Mouse (Mus musculus): Measurements from ENCODE around the gene Fn3krp. TPM values are rescaled to one million over a fixed set of nuclear protein-coding genes. Genes with fewer than 3 reads are reported as not detected.
A peak's percentile ranks its signal among the peaks of the same experiment; 100 is the strongest.

Gene Fn3krp
- 8.4 and 8.7 TPM in 2 replicates for polyA plus RNA-seq (2014; fragmentation: Nextera tagmentation; extraction: Ambion mirVana)

GRCm38 (mm10) chr11:121420830-121421552 is at the start of gene Fn3krp:
Fn3krp (plus strand) TSS chr11:121421401.
- H3K9me3 ChIP-seq (replicated peaks; ENCODE audit: control insufficient read depth, low read length): no peaks in the 10 kb centered on the region
- H3K4me3 ChIP-seq (ENCODE audit: low read depth, low read length): peak within 1 kb of the TSS; percentile 76
- 1% methylated on average over 28 of the region's 28 CpGs for WGBS
- H3K27me3 ChIP-seq (ENCODE audit: control insufficient read depth, insufficient read depth, low read length): no peaks in the 10 kb centered on the region
- ATAC-seq (replicated peaks; ENCODE audit: insufficient number of reproducible peaks, low FRiP score, low TSS enrichment, low read depth): peak; percentile 99
- peak; percentile 100 for DNase-seq (ENCODE audit: low spot score)
- H3K4me2 ChIP-seq (ENCODE audit: low read depth, low read length): peak within 1 kb of the TSS; percentile 87
- no peaks in the 10 kb centered on the region for H3K4me1 ChIP-seq (ENCODE audit: control insufficient read depth, insufficient read depth, low read length)
- no peaks in the 10 kb centered on the region for H3K36me3 ChIP-seq (replicated peaks; ENCODE audit: control insufficient read depth, insufficient read depth, low read depth, low read length)
- peak within 1 kb of the TSS; percentile 72 for H3K9ac ChIP-seq (replicated peaks; ENCODE audit: low read length)
- H3K27ac ChIP-seq (replicated peaks; ENCODE audit: low read depth, low read length): peak within 1 kb of the TSS; percentile 70

GRCm38 (mm10) chr11:121373305-121373704 is 47.9 kb upstream of the Fn3krp start:
- 70% methylated on average over 6 of the region's 6 CpGs for WGBS
- H3K9ac ChIP-seq (replicated peaks; ENCODE audit: low read length): no peak overlapping the region
- no peak overlapping the region for H3K4me3 ChIP-seq (ENCODE audit: low read depth, low read length)
- no peaks in the 10 kb centered on the region for H3K4me1 ChIP-seq (ENCODE audit: control insufficient read depth, insufficient read depth, low read length)
- no peaks in the 10 kb centered on the region for H3K9me3 ChIP-seq (replicated peaks; ENCODE audit: control insufficient read depth, low read length)
- no peak overlapping the region for H3K27ac ChIP-seq (replicated peaks; ENCODE audit: low read depth, low read length)
- no peak overlapping the region for H3K4me2 ChIP-seq (ENCODE audit: low read depth, low read length)
- DNase-seq (ENCODE audit: low spot score) (no peak), ATAC-seq (replicated peaks; ENCODE audit: insufficient number of reproducible peaks, low FRiP score, low TSS enrichment, low read depth) (no peak)
- H3K27me3 ChIP-seq (ENCODE audit: control insufficient read depth, insufficient read depth, low read length): no peaks in the 10 kb centered on the region
- H3K36me3 ChIP-seq (replicated peaks; ENCODE audit: control insufficient read depth, insufficient read depth, low read depth, low read length): no peaks in the 10 kb centered on the region

GRCm38 (mm10) chr11:121378644-121379043 is 42.6 kb upstream of the Fn3krp start:
- no peak for DNase-seq (ENCODE audit: low spot score)
- Histone ChIP-seq H3K27me3 (ENCODE audit: control insufficient read depth, insufficient read depth, low read length) (no peaks in the 10 kb centered on the region), H3K4me3 (ENCODE audit: low read depth, low read length) (no peak overlapping the region), H3K4me1 (ENCODE audit: control insufficient read depth, insufficient read depth, low read length) (no peaks in the 10 kb centered on the region), H3K4me2 (ENCODE audit: low read depth, low read length) (no peak overlapping the region), H3K36me3 (replicated peaks; ENCODE audit: control insufficient read depth, insufficient read depth, low read depth, low read length) (no peaks in the 10 kb centered on the region), H3K9me3 (replicated peaks; ENCODE audit: control insufficient read depth, low read length) (no peaks in the 10 kb centered on the region), H3K9ac (replicated peaks; ENCODE audit: low read length) (no peak overlapping the region), H3K27ac (replicated peaks; ENCODE audit: low read depth, low read length) (no peak overlapping the region)
- ATAC-seq (replicated peaks; ENCODE audit: insufficient number of reproducible peaks, low FRiP score, low TSS enrichment, low read depth): no peak

GRCm38 (mm10) chr11:121380294-121380693 is 40.9 kb upstream of the Fn3krp start:
- 69% methylated on average over 6 of the region's 6 CpGs for WGBS
- Histone ChIP-seq H3K4me2 (ENCODE audit: low read depth, low read length) (no peak overlapping the region), H3K9me3 (replicated peaks; ENCODE audit: control insufficient read depth, low read length) (no peaks in the 10 kb centered on the region), H3K27ac (replicated peaks; ENCODE audit: low read depth, low read length) (no peak overlapping the region), H3K27me3 (ENCODE audit: control insufficient read depth, insufficient read depth, low read length) (no peaks in the 10 kb centered on the region), H3K36me3 (replicated peaks; ENCODE audit: control insufficient read depth, insufficient read depth, low read depth, low read length) (no peaks in the 10 kb centered on the region), H3K4me1 (ENCODE audit: control insufficient read depth, insufficient read depth, low read length) (no peaks in the 10 kb centered on the region), H3K9ac (replicated peaks; ENCODE audit: low read length) (no peak overlapping the region), H3K4me3 (ENCODE audit: low read depth, low read length) (no peak overlapping the region)
- DNase-seq (ENCODE audit: low spot score) (no peak), ATAC-seq (replicated peaks; ENCODE audit: insufficient number of reproducible peaks, low FRiP score, low TSS enrichment, low read depth) (no peak)

GRCm38 (mm10) chr11:121387750-121388553 is 33.2 kb upstream of the Fn3krp start, which contains the start of gene Rab40b:
Rab40b (minus strand) TSS chr11:121388251.
- H3K36me3 ChIP-seq (replicated peaks; ENCODE audit: control insufficient read depth, insufficient read depth, low read depth, low read length): no peaks in the 10 kb centered on the region
- H3K9me3 ChIP-seq (replicated peaks; ENCODE audit: control insufficient read depth, low read length): no peaks in the 10 kb centered on the region
- H3K27ac ChIP-seq (replicated peaks; ENCODE audit: low read depth, low read length): no peak within 1 kb of the TSS
- no peaks in the 10 kb centered on the region for H3K27me3 ChIP-seq (ENCODE audit: control insufficient read depth, insufficient read depth, low read length)
- 1% methylated on average over 61 of the region's 61 CpGs for WGBS
- H3K4me1 ChIP-seq (ENCODE audit: control insufficient read depth, insufficient read depth, low read length): no peaks in the 10 kb centered on the region; the same call in 1 of the 2 replicates
- H3K4me3 ChIP-seq (ENCODE audit: low read depth, low read length): peak within 1 kb of the TSS; percentile 61
- peak; percentile 100 for ATAC-seq (replicated peaks; ENCODE audit: insufficient number of reproducible peaks, low FRiP score, low TSS enrichment, low read depth)
- peak within 1 kb of the TSS; percentile 63 for H3K9ac ChIP-seq (replicated peaks; ENCODE audit: low read length)
- peak; percentile 99 for DNase-seq (ENCODE audit: low spot score)
- H3K4me2 ChIP-seq (ENCODE audit: low read depth, low read length): peak within 1 kb of the TSS; percentile 95

GRCm38 (mm10) chr11:121388554-121388945 is 32.7 kb upstream of the Fn3krp start:
- Histone ChIP-seq H3K9me3 (replicated peaks; ENCODE audit: control insufficient read depth, low read length) (no peaks in the 10 kb centered on the region), H3K36me3 (replicated peaks; ENCODE audit: control insufficient read depth, insufficient read depth, low read depth, low read length) (no peaks in the 10 kb centered on the region), H3K4me2 (ENCODE audit: low read depth, low read length) (peak overlapping the region; percentile 95; the same call in 1 of the 2 replicates), H3K9ac (replicated peaks; ENCODE audit: low read length) (no peak overlapping the region), H3K27ac (replicated peaks; ENCODE audit: low read depth, low read length) (no peak overlapping the region), H3K4me1 (ENCODE audit: control insufficient read depth, insufficient read depth, low read length) (no peaks in the 10 kb centered on the region; the same call in 1 of the 2 replicates), H3K27me3 (ENCODE audit: control insufficient read depth, insufficient read depth, low read length) (no peaks in the 10 kb centered on the region), H3K4me3 (ENCODE audit: low read depth, low read length) (peak overlapping the region; percentile 61; the same call in 1 of the 2 replicates)
- 13% methylated on average over 6 of the region's 6 CpGs for whole genome bisulfite sequencing
- ATAC-seq (replicated peaks; ENCODE audit: insufficient number of reproducible peaks, low FRiP score, low TSS enrichment, low read depth) (peak; percentile 45), DNase-seq (ENCODE audit: low spot score) (no peak)

GRCm38 (mm10) chr11:121390793-121391192 is 30.4 kb upstream of the Fn3krp start:
- Histone ChIP-seq H3K27me3 (ENCODE audit: control insufficient read depth, insufficient read depth, low read length) (no peaks in the 10 kb centered on the region), H3K9ac (replicated peaks; ENCODE audit: low read length) (no peak overlapping the region), H3K36me3 (replicated peaks; ENCODE audit: control insufficient read depth, insufficient read depth, low read depth, low read length) (no peaks in the 10 kb centered on the region), H3K27ac (replicated peaks; ENCODE audit: low read depth, low read length) (no peak overlapping the region), H3K4me3 (ENCODE audit: low read depth, low read length) (no peak overlapping the region), H3K4me1 (ENCODE audit: control insufficient read depth, insufficient read depth, low read length) (no peaks in the 10 kb centered on the region; the same call in 1 of the 2 replicates), H3K9me3 (replicated peaks; ENCODE audit: control insufficient read depth, low read length) (no peaks in the 10 kb centered on the region), H3K4me2 (ENCODE audit: low read depth, low read length) (no peak overlapping the region)
- 72% methylated on average over 3 of the region's 3 CpGs for WGBS
- no peak for DNase-seq (ENCODE audit: low spot score)
- ATAC-seq (replicated peaks; ENCODE audit: insufficient number of reproducible peaks, low FRiP score, low TSS enrichment, low read depth): no peak

- 91% methylated on average over 3 of the region's 3 CpGs for WGBS
These were observed 28.8 kb upstream of the Fn3krp start for GRCm38 (mm10) chr11:121392405-121392804.

More at GRCm38 (mm10) chr11:121392405-121392804, 28.8 kb upstream of the Fn3krp start:
- Histone ChIP-seq H3K9ac (replicated peaks; ENCODE audit: low read length) (no peak overlapping the region), H3K4me3 (ENCODE audit: low read depth, low read length) (no peak overlapping the region), H3K27ac (replicated peaks; ENCODE audit: low read depth, low read length) (no peak overlapping the region), H3K4me2 (ENCODE audit: low read depth, low read length) (no peak overlapping the region), H3K9me3 (replicated peaks; ENCODE audit: control insufficient read depth, low read length) (no peaks in the 10 kb centered on the region), H3K27me3 (ENCODE audit: control insufficient read depth, insufficient read depth, low read length) (no peaks in the 10 kb centered on the region), H3K4me1 (ENCODE audit: control insufficient read depth, insufficient read depth, low read length) (no peaks in the 10 kb centered on the region; the same call in 1 of the 2 replicates), H3K36me3 (replicated peaks; ENCODE audit: control insufficient read depth, insufficient read depth, low read depth, low read length) (no peaks in the 10 kb centered on the region)
- ATAC-seq (replicated peaks; ENCODE audit: insufficient number of reproducible peaks, low FRiP score, low TSS enrichment, low read depth) (no peak), DNase-seq (ENCODE audit: low spot score) (no peak)
